Mouse (Mus musculus) midbrain, embryonic 13.5 days (tissue): ENCODE results near the gene A130010J15Rik. TPM values are rescaled to one million over a fixed set of nuclear protein-coding genes. Genes with fewer than 3 reads are reported as not detected.

ENCODE experiments used
- ATAC-seq: fragments of 200-750 bp; cut with Nextera tagmentation; 2 replicates; pipeline ENCODE4 v1.8.0; 2017; ENCODE audit warnings: mild to moderate bottlenecking, moderate TSS enrichment, moderate library complexity
- H3K27ac ChIP-seq: fragments of 300-500 bp; sonication (generic); 2 replicates; pipeline ENCODE4 v1.5.1; 2015; ENCODE audit warnings: inconsistent platforms, mild to moderate bottlenecking, moderate library complexity
- H3K27me3 ChIP-seq: fragments of 300-500 bp; sonication (generic); 2 replicates; pipeline ENCODE4 v1.6.1; 2015; ENCODE audit warnings: mild to moderate bottlenecking, inconsistent platforms
- H3K36me3 ChIP-seq: fragments of 300-500 bp; sonication (generic); 2 replicates; pipeline ENCODE4 v1.6.1; 2015; ENCODE audit warnings: mild to moderate bottlenecking, inconsistent platforms
- H3K4me1 ChIP-seq: fragments of 300-500 bp; sonication (generic); replicated peaks from 2 replicates; pipeline ENCODE4 v1.6.1; 2015; ENCODE audit warnings: inconsistent platforms
- H3K4me2 ChIP-seq: fragments of 300-500 bp; sonication (generic); replicated peaks from 2 replicates; pipeline ENCODE4 v1.6.1; 2015; ENCODE audit warnings: moderate library complexity, mild to moderate bottlenecking, inconsistent platforms
- H3K4me3 ChIP-seq: fragments of 300-500 bp; sonication (generic); replicated peaks from 2 replicates; pipeline ENCODE4 v1.5.1; 2015; ENCODE audit warnings: mild to moderate bottlenecking, inconsistent platforms
- H3K9ac ChIP-seq: fragments of 300-500 bp; sonication (generic); replicated peaks from 2 replicates; pipeline ENCODE4 v1.6.1; 2015; ENCODE audit warnings: mild to moderate bottlenecking, inconsistent platforms
- H3K9me3 ChIP-seq: fragments of 300-500 bp; sonication (generic); 2 replicates; pipeline ENCODE4 v1.6.1; 2016; ENCODE audit warnings: mild to moderate bottlenecking, inconsistent platforms
- WGBS: fragments of 180-500 bp; shearing (Covaris S2); methylation state at CpG from one replicate; pipeline ENCODE4 v1.1.7; 2015; 5-methylcytosine and 5-hydroxymethylcytosine counted together
- polyA plus RNA-seq: library from polyadenylated mRNA; unstranded; fragments of >200 nt; fragmentation: Nextera tagmentation; extraction: Ambion mirVana; gene quantifications from 2 replicates; pipeline ENCODE4 v1.2.1, GENCODE M21; 2015

Gene A130010J15Rik
- polyA plus RNA-seq, 1 experiment from 2014 or later: 15.4 TPM

DNA sequence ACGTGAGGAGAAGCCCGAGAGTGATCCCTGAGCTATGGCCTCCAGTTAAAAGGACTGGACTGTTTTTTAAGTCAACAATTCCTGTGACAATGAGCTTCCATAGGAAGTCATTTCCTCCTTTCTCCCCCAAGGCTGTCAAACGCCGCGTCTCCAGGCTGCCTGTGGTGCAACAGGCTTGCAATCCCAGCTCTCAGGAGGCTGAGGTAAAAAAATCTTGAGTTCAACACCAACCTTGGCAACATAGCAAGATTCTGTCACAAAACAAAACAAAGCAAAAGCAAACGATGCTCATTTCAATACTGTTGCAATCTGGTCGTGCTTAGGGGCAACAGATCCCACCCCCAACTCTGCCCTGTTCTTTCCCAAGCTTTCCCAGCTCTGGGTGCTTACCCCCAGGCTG lies 29.8 kb upstream of the A130010J15Rik start:
- no peaks in the 10 kb centered on the region for H3K9me3 ChIP-seq
- H3K4me2 ChIP-seq: no peak overlapping the region
- no peaks in the 10 kb centered on the region for H3K36me3 ChIP-seq
- no peaks in the 10 kb centered on the region for H3K27me3 ChIP-seq
- H3K4me1 ChIP-seq: no peaks in the 10 kb centered on the region
- no peak overlapping the region for H3K27ac ChIP-seq
- no peak for ATAC-seq
- H3K9ac ChIP-seq: no peak overlapping the region
- WGBS: 51% methylated on average over 7 of the region's 7 CpGs
- no peak overlapping the region for H3K4me3 ChIP-seq

DNA sequence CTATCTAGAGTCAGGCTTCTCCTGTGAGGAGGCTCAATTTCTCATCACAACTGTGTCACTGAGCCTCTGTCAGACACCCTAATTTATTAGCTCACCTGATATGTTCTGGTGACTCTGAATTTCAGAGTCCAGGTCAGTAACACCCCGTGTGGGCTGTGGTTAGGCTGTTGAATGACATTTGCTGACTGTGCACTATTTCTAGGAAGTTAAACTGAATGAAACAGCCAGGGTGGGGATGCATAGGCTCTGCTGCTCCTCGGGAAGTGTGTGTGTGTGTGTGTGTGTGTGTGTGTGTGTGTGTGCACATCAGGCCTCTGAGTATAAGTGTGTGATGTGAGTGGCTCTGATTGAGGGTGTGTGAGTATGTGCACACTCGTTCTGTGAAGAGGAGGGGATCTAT lies 29.2 kb upstream of the A130010J15Rik start:
- Histone ChIP-seq H3K4me1 (no peaks in the 10 kb centered on the region), H3K9me3 (no peaks in the 10 kb centered on the region), H3K4me2 (no peak overlapping the region), H3K4me3 (no peak overlapping the region), H3K27me3 (no peaks in the 10 kb centered on the region), H3K36me3 (no peaks in the 10 kb centered on the region), H3K27ac (no peak overlapping the region), H3K9ac (no peak overlapping the region)
- ATAC-seq: no peak
- WGBS: 65% methylated on average over 3 of the region's 3 CpGs

DNA sequence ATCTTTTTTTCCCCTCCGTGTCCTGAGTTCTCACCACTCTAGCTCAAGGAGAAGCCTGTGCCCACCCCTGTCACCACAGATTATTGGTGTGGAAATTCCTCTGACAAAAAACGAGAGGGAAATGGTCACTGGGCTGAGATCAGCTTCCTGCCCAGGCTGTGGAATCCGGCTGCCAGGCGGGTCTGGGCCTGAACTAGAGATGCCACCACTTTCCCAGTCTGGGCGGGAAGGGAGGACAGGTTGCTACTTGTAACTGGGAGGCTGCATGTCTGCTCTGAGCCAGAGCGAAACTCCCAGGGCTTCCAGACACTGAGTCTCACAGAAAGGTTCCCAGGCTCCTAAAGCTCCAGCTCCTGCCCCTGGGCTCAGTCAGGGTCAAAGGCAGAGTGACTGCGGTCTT lies 26.7 kb upstream of the A130010J15Rik start:
- Histone ChIP-seq H3K36me3 (no peaks in the 10 kb centered on the region), H3K9me3 (no peaks in the 10 kb centered on the region), H3K9ac (no peak overlapping the region), H3K27ac (no peak overlapping the region), H3K27me3 (no peaks in the 10 kb centered on the region), H3K4me1 (no peaks in the 10 kb centered on the region), H3K4me3 (no peak overlapping the region), H3K4me2 (no peak overlapping the region)
- 83% methylated on average over 7 of the region's 7 CpGs for WGBS
- no peak for ATAC-seq

DNA sequence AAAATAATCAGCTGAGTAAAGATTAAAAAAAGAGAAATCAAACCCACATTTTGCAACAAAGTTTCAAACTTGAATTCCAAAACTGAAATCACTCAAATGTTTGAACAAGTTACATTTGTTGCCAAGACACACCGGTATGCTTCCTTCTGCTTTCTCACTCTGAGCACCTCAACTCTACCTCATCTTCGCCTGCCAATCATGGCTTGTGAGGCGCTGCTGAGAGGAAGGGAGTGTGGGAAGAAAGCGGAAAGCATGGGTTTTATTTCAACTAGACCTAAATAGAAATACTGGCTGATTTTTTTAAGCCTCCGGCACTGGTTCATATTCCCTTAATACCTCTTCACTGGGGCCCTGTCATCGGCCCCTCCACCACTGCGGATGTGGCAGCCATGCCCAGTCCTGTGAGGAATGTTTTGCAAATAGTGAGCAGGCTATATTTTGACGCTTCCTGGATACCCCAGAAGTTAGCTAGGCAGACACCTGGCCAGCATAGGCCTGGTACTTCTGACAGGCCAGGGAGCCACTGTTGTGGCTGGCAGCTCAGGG lies 25.3 kb upstream of the A130010J15Rik start:
- Histone ChIP-seq H3K9ac (no peak overlapping the region), H3K4me2 (no peak overlapping the region), H3K9me3 (no peaks in the 10 kb centered on the region), H3K27ac (no peak overlapping the region), H3K4me1 (no peaks in the 10 kb centered on the region), H3K36me3 (no peaks in the 10 kb centered on the region), H3K27me3 (no peaks in the 10 kb centered on the region), H3K4me3 (no peak overlapping the region)
- 92% methylated on average over 8 of the region's 8 CpGs for WGBS
- no peak for ATAC-seq

DNA sequence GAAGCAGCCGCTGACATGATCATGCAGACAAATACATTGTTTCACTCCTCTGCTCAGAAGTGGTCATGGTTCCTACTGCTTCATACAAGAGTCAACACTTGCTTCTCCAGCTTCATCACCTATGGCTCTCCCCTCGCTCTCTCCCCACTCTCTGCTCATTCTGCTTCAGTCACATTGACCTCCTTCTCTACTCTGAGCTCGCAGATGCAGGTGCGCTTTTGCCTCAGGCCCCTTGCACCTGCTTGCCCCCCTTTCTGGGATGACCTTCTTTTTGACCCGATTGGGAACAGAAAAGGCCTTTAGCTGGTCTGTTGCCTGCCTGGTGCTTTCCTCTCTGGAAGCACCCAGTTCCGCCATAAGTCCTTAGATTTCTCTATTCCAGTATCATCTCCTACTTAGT lies 23.3 kb upstream of the A130010J15Rik start:
- no peaks in the 10 kb centered on the region for H3K9me3 ChIP-seq
- ATAC-seq: no peak
- H3K36me3 ChIP-seq: no peaks in the 10 kb centered on the region
- no peak overlapping the region for H3K4me2 ChIP-seq
- H3K9ac ChIP-seq: no peak overlapping the region
- H3K4me1 ChIP-seq: no peaks in the 10 kb centered on the region
- no peak overlapping the region for H3K4me3 ChIP-seq
- H3K27ac ChIP-seq: no peak overlapping the region
- WGBS: 92% methylated on average over 6 of the region's 6 CpGs
- no peaks in the 10 kb centered on the region; the same call in 1 of the 2 replicates for H3K27me3 ChIP-seq

DNA sequence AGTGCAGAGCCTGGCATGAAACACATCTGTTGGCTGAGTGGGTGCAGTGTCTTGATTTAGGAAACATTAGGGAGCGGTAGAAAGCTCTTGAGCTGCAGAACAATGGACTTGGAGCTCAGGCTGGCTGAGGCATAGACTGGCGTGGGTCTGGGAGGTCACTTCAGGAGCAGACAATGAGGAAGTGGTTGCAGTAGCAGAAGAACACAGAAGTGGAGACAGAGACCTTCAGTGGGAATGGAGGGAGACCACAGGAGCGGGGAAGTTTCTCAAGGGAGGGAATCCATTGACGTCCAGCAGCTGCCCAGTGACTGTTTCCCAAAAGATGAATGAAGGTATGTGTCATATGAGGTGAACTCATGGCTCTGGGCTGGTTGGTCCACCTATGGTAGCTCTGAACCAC lies 22.7 kb upstream of the A130010J15Rik start:
- WGBS: 80% methylated on average over 4 of the region's 4 CpGs
- Histone ChIP-seq H3K36me3 (no peaks in the 10 kb centered on the region), H3K4me2 (no peak overlapping the region), H3K9ac (no peak overlapping the region), H3K27me3 (no peaks in the 10 kb centered on the region; the same call in 1 of the 2 replicates), H3K27ac (no peak overlapping the region), H3K4me3 (no peak overlapping the region), H3K9me3 (no peaks in the 10 kb centered on the region), H3K4me1 (no peaks in the 10 kb centered on the region)
- ATAC-seq: no peak

DNA sequence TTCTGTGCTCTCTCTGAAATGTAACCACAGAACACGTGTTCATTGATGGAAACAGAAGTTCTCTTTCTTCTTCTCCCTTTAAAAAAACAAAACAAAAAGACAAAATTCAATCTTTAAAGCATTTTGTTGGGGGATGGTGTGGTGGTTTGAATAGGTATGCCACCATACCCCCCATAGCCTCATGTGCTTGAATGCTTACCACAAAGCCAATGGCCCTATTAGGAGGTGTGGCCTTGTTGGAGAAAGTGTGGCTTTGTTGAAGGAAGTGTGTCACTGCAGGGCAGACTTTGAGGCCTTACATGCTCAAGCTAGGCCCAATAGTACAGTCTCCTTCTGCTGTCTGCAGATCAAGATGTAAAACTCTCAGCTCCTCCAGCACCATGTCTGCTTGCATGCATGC lies 21.4 kb upstream of the A130010J15Rik start:
- no peak overlapping the region for H3K4me2 ChIP-seq
- no peak overlapping the region for H3K9ac ChIP-seq
- no peak overlapping the region for H3K27ac ChIP-seq
- H3K4me1 ChIP-seq: peaks cover 4% of the 10 kb centered on the region; the same call in 1 of the 2 replicates
- no peaks in the 10 kb centered on the region for H3K36me3 ChIP-seq
- H3K27me3 ChIP-seq: peaks cover 5% of the 10 kb centered on the region
- WGBS: 97% methylated on average over 1 of the region's 1 CpGs
- H3K9me3 ChIP-seq: no peaks in the 10 kb centered on the region
- H3K4me3 ChIP-seq: no peak overlapping the region
- ATAC-seq: no peak

DNA sequence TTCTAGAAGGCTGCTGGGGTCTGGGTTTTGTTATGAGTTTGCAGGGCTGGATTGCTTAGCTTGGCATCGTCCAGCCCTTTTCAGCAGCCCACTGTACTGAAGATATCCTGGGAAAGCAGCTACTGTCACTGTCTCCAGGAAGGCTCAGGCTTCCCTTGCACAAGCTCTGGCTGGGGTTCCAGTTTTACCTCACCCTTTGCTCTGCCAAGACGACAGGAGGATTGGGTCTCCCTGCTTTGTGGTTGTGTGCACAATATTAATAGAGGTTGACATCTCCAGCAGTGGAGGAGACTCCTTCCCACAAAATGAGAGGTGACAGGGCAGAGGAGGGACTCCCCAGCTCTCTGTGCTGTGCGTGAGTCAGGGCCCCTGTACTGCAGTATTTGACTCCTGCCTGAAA lies 18.6 kb upstream of the A130010J15Rik start:
- H3K9me3 ChIP-seq: no peaks in the 10 kb centered on the region
- no peak overlapping the region for H3K9ac ChIP-seq
- no peak overlapping the region for H3K27ac ChIP-seq
- H3K4me3 ChIP-seq: no peak overlapping the region
- H3K36me3 ChIP-seq: no peaks in the 10 kb centered on the region
- 61% methylated on average over 3 of the region's 3 CpGs for WGBS
- H3K4me1 ChIP-seq: peaks cover 14% of the 10 kb centered on the region
- no peak for ATAC-seq
- no peak overlapping the region for H3K4me2 ChIP-seq
- H3K27me3 ChIP-seq: peaks cover 33% of the 10 kb centered on the region

DNA sequence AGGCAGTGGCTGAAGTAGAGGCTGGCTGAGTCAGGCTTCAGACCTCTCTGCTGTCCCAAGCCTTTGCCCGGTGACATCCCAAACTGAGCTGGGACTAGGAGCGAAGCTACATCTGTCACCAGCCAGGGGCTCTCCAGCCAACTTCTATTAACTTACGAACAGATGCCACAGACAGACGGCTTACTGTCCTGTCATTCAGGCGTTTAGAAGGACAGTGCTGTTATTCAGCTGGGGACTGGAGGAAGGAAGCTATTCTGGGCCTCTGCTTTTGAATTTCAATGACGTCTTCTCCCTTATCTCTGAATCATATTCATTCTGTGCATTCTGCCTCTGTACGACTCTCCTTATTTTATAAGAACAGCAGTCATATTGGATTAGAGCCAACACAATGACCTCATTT lies 16.7 kb upstream of the A130010J15Rik start:
- 41% methylated on average over 7 of the region's 7 CpGs for WGBS
- Histone ChIP-seq H3K9me3 (no peaks in the 10 kb centered on the region), H3K27me3 (peaks cover 47% of the 10 kb centered on the region), H3K4me2 (no peak overlapping the region), H3K27ac (no peak overlapping the region), H3K36me3 (no peaks in the 10 kb centered on the region), H3K4me3 (no peak overlapping the region), H3K9ac (no peak overlapping the region), H3K4me1 (peaks cover 14% of the 10 kb centered on the region)
- ATAC-seq: no peak

DNA sequence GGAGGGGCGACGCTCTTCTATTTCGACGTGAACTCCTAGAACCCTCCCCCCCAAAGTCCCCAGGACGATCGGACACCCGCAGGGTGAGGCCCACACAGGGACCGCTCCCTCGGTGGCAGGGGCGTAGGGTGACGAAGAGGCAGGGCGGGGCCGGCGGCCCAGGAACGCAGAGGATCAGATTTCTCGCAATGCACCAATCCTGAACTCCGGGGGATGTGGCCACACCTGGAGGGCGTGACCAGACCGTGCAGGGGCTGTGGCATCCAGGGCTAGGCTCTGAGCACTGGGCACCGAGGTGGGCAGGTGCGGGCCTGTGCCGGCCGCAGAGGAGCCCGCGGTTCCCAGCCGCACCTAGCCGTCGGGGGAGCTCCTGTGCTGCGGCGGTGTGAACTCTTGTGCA lies 15.0 kb upstream of the A130010J15Rik start, which contains the start of gene Irf6:
Irf6 (plus strand) TSS at position 240 of the 400 bp plus-strand sequence.
- H3K9ac ChIP-seq: no peak within 1 kb of the TSS

DNA sequence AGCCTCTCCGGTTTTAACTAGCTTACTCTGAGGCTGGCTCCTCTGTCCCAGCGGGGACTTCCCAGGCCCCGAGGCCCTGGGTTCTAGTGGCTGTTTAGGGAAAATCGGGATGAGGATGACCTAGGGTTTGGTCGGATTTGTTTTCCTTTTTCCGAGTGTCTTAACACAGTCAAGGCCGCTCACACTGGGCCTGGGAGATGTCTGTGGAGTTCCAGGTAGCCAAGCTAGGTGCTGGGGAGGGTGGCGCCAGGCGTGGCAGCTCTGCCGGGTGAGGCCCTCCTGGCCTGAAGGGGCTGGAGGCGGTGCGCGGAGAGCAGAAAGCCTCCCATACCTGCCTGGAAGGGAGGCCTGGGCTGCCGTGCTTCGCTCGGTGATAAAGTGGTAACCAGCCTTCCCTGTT lies 14.3 kb upstream of the A130010J15Rik start:
- Histone ChIP-seq H3K36me3 (no peaks in the 10 kb centered on the region), H3K9ac (no peak overlapping the region), H3K27me3 (peaks cover 47% of the 10 kb centered on the region), H3K27ac (no peak overlapping the region), H3K4me2 (no peak overlapping the region), H3K4me3 (no peak overlapping the region), H3K4me1 (peaks cover 14% of the 10 kb centered on the region), H3K9me3 (no peaks in the 10 kb centered on the region)
- no peak; the same call in 1 of the 2 replicates for ATAC-seq
- WGBS: 26% methylated on average over 16 of the region's 16 CpGs

More for the DNA sequence above, 15.0 kb upstream of the A130010J15Rik start, which contains the start of gene Irf6:
- WGBS: under 1% methylated on average over 30 of the region's 30 CpGs
- H3K4me2 ChIP-seq: peak within 1 kb of the TSS; percentile 44
- H3K27ac ChIP-seq: no peak within 1 kb of the TSS
- peaks cover 14% of the 10 kb centered on the region for H3K4me1 ChIP-seq
- H3K36me3 ChIP-seq: no peaks in the 10 kb centered on the region
- peaks cover 47% of the 10 kb centered on the region for H3K27me3 ChIP-seq
- peak within 1 kb of the TSS; percentile 27 for H3K4me3 ChIP-seq
- ATAC-seq: peak; percentile 86
- H3K9me3 ChIP-seq: no peaks in the 10 kb centered on the region

DNA sequence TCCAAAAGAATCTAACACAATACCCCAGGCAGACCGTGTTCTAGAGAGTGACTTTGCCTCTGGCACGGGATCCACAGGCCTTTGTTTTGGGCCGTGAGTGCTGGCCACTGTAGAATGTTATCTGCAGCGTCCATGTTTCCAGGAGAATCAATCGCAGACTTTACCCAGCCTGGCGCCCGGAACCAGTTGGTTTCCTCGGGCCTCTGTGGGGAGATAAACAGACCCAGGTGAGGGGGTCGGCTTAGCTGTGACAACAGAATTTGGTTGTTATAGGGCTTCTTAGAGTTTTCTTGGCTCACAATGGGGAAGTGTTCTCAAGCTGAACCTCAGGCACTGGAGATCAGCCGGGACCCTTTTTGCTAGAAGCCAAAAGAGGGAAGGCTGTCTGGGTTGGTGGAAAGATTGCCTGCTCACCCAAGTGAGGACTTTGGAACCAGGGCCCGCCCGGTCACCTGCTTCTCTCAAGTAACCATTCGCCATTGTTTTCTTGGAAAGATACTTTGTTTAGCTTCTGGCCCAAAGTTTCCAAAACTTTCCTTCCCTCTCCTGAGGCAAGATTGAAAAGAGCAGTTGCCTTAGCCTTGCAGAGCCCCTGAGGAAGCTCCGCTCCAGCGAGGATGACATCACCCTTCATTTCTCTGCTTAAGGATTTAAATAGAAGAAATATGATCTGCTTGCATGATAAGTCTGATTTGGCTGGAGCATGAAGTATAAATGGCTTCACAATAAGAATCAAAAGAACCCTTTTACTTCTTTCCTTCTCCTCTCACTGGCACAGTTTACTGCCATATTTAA lies 11.3 kb upstream of the A130010J15Rik start:
- Histone ChIP-seq H3K36me3 (no peaks in the 10 kb centered on the region), H3K27ac (no peak overlapping the region), H3K27me3 (peaks cover 42% of the 10 kb centered on the region), H3K4me2 (no peak overlapping the region), H3K4me1 (peaks cover 16% of the 10 kb centered on the region), H3K9ac (no peak overlapping the region), H3K4me3 (no peak overlapping the region), H3K9me3 (no peaks in the 10 kb centered on the region)
- ATAC-seq: no peak
- 78% methylated on average over 15 of the region's 15 CpGs for WGBS
